Mouse (Mus musculus): Measurements from ENCODE around the gene Prss32. TPM values are rescaled to one million over a fixed set of nuclear protein-coding genes. Genes with fewer than 3 reads are reported as not detected.

Prss32 gene
- polyA plus RNA-seq, 1 experiment from 2014 or later, result not detected

GRCm38 (mm10) chr17:23828271-23829001 is 15.2 kb upstream of the Prss32 start:
- Histone ChIP-seq H3K4me3 (ENCODE audit: low read depth, low read length) (peak overlapping the region; percentile 81), H3K4me2 (peak overlapping the region; percentile 56), H3K36me3 (ENCODE audit: control insufficient read depth, insufficient read depth, low read length) (peaks cover 21% of the 10 kb centered on the region), H3K4me1 (ENCODE audit: control insufficient read depth, insufficient read depth, low read length) (peaks cover 9% of the 10 kb centered on the region), H3K27me3 (ENCODE audit: control insufficient read depth, insufficient read depth, low read length) (no peaks in the 10 kb centered on the region; the same call in 1 of the 2 replicates), H3K9me3 (ENCODE audit: control insufficient read depth, low read length) (no peaks in the 10 kb centered on the region), H3K9ac (ENCODE audit: low read length) (peak overlapping the region; percentile 90), H3K27ac (ENCODE audit: low read depth, low read length) (peak overlapping the region; percentile 77)
- peak; percentile 86 for ATAC-seq (ENCODE audit: low FRiP score)
- WGBS, result under 1% methylated on average over 47 of the region's 47 CpGs
- DNase-seq (ENCODE audit: low spot score, missing footprints), result peak; percentile 94

GRCm38 (mm10) chr17:23829064-23829619 is 14.5 kb upstream of the Prss32 start, which contains the start of gene Elob:
Gene Elob (minus strand): TSS chr17:23829136.
- Histone ChIP-seq H3K4me1 (ENCODE audit: control insufficient read depth, insufficient read depth, low read length) (peaks cover 9% of the 10 kb centered on the region), H3K36me3 (ENCODE audit: control insufficient read depth, insufficient read depth, low read length) (peaks cover 15% of the 10 kb centered on the region), H3K4me3 (ENCODE audit: low read depth, low read length) (peak within 1 kb of the TSS; percentile 81), H3K9ac (ENCODE audit: low read length) (peak within 1 kb of the TSS; percentile 90), H3K27me3 (ENCODE audit: control insufficient read depth, insufficient read depth, low read length) (no peaks in the 10 kb centered on the region; the same call in 1 of the 2 replicates), H3K27ac (ENCODE audit: low read depth, low read length) (peak within 1 kb of the TSS; percentile 77), H3K4me2 (peak within 1 kb of the TSS; percentile 56), H3K9me3 (ENCODE audit: control insufficient read depth, low read length) (no peaks in the 10 kb centered on the region)
- ATAC-seq (ENCODE audit: low FRiP score), result peak; percentile 96
- DNase-seq (ENCODE audit: low spot score, missing footprints), result peak; percentile 98
- WGBS, result under 1% methylated on average over 29 of the region's 42 CpGs

DNA sequence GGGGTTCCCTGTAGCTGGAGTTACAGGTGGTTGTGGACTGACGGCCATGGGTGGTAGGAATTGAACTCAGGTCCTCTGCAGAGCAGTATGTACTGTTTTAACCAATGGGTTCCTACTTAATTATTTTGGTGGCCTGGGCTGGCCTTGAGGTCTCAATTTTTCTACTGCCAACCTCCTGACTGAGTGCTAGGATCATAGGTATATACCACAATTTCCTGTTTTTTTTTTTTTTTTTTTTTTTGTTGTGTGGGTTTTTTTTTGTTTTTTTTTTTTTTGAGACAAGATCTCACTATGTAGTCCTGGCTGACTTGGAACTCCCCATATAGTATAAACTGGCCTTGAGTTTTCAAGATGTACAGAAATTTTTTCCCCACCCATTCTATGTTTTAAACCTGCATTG is 12.5 kb upstream of the Prss32 start:
- Histone ChIP-seq H3K27ac (ENCODE audit: low read depth, low read length) (no peak overlapping the region), H3K4me3 (ENCODE audit: low read depth, low read length) (no peak overlapping the region), H3K27me3 (ENCODE audit: control insufficient read depth, insufficient read depth, low read length) (no peaks in the 10 kb centered on the region; the same call in 1 of the 2 replicates), H3K9me3 (ENCODE audit: control insufficient read depth, low read length) (no peaks in the 10 kb centered on the region), H3K4me1 (ENCODE audit: control insufficient read depth, insufficient read depth, low read length) (peaks cover 12% of the 10 kb centered on the region), H3K4me2 (no peak overlapping the region), H3K36me3 (ENCODE audit: control insufficient read depth, insufficient read depth, low read length) (no peaks in the 10 kb centered on the region; the same call in 1 of the 2 replicates), H3K9ac (ENCODE audit: low read length) (no peak overlapping the region)
- WGBS, result 97% methylated on average over 1 of the region's 1 CpGs
- no peak for DNase-seq (ENCODE audit: low spot score, missing footprints)
- no peak for ATAC-seq (ENCODE audit: low FRiP score)

DNA sequence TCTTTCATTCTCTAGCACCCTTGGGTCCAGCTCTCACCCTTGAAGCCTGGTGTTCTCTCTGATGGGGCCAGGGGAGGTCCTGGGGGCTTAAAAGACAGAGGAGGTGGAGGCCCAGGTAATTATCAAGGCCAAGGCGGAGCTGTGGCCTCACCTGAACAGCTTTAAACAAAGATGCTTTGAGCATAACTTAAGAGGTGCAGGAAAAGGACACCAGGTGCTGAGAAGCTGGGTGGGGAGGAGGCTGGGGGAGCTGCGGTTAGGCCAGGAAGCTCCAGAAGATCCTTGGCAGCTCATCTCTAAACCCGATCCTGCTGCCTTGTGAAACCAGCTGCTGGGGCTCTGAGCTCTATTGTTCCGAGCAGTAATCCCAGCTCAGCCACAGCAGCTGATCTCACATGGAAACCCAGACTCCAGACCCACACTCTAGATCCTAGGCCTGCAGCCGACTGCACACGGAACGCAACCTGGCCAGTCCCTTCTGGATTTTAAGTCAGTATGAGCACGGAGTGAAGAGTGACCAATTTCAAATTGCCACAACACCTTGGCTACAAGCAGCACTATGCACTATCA is 7.6 kb upstream of the Prss32 start, which contains the start of gene Prss33:
Gene Prss33 (minus strand): TSS at position 51 of the 570 bp plus-strand sequence.
- Histone ChIP-seq H3K36me3 (ENCODE audit: control insufficient read depth, insufficient read depth, low read length) (no peaks in the 10 kb centered on the region), H3K9ac (ENCODE audit: low read length) (peak within 1 kb of the TSS; percentile 25; the same call in 1 of the 2 replicates), H3K9me3 (ENCODE audit: control insufficient read depth, low read length) (no peaks in the 10 kb centered on the region), H3K4me1 (ENCODE audit: control insufficient read depth, insufficient read depth, low read length) (peaks cover 4% of the 10 kb centered on the region; the same call in 1 of the 2 replicates), H3K4me2 (no peak within 1 kb of the TSS), H3K27me3 (ENCODE audit: control insufficient read depth, insufficient read depth, low read length) (no peaks in the 10 kb centered on the region; the same call in 1 of the 2 replicates), H3K4me3 (ENCODE audit: low read depth, low read length) (no peak within 1 kb of the TSS), H3K27ac (ENCODE audit: low read depth, low read length) (no peak within 1 kb of the TSS)
- 45% methylated on average over 8 of the region's 8 CpGs for WGBS
- DNase-seq (ENCODE audit: low spot score, missing footprints) (no peak), ATAC-seq (ENCODE audit: low FRiP score) (peak; percentile 60; the same call in 1 of the 2 replicates)

- Histone ChIP-seq H3K27ac (ENCODE audit: low read depth, low read length) (no peak overlapping the region), H3K9ac (ENCODE audit: low read length) (no peak overlapping the region), H3K36me3 (ENCODE audit: control insufficient read depth, insufficient read depth, low read length) (no peaks in the 10 kb centered on the region), H3K27me3 (ENCODE audit: control insufficient read depth, insufficient read depth, low read length) (no peaks in the 10 kb centered on the region), H3K9me3 (ENCODE audit: control insufficient read depth, low read length) (no peaks in the 10 kb centered on the region), H3K4me1 (ENCODE audit: control insufficient read depth, insufficient read depth, low read length) (peaks cover 1% of the 10 kb centered on the region; the same call in 1 of the 2 replicates), H3K4me2 (no peak overlapping the region), H3K4me3 (ENCODE audit: low read depth, low read length) (no peak overlapping the region)
- ATAC-seq (ENCODE audit: low FRiP score) (peak; percentile 22; the same call in 1 of the 2 replicates), DNase-seq (ENCODE audit: low spot score, missing footprints) (peak; percentile 96)
- WGBS, result 27% methylated on average over 4 of the region's 4 CpGs
Observed at GRCm38 (mm10) chr17:23841145-23841544, 2.5 kb upstream of the Prss32 start.

DNA sequence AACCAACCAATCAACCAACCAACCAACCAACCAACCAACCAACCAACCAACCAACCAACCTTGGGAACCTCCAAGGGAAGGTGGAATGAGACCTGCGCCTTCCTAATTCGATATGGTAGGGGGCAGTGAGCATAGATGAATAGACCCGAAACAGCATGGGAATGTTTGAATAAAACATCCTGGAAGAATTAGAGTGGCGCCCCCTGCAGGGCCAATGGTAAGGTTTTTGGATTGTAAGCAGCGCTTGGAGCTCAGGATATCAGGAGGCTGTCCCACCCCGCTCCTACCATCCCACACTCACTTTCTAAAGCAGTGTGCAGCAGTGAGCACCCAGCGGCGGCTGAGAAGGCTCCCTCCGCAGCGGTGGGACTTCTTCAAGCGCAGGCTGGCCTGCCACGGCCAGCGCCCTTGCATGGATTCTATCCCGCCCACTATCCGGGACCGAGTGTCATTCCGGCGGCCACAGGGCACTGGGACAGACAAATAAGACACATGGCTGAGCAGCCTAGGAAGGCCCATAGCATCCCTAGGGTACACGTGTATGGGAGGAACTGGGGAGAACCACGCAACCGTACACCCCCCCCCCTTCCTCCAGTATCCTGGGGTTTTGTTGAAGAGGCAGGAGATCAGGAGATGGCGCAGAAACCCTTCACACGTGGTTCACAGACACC is 379 bp upstream of the Prss32 start:
- no peak overlapping the region for H3K9ac ChIP-seq (ENCODE audit: low read length)
- WGBS, result 34% methylated on average over 23 of the region's 23 CpGs
- ATAC-seq (ENCODE audit: low FRiP score) (peak; percentile 40), DNase-seq (ENCODE audit: low spot score, missing footprints) (no peak)
- H3K27ac ChIP-seq (ENCODE audit: low read depth, low read length), result no peak overlapping the region
- H3K4me2 ChIP-seq, result peak overlapping the region; percentile 20; the same call in 1 of the 2 replicates
- no peaks in the 10 kb centered on the region for H3K27me3 ChIP-seq (ENCODE audit: control insufficient read depth, insufficient read depth, low read length)
- H3K4me1 ChIP-seq (ENCODE audit: control insufficient read depth, insufficient read depth, low read length), result no peaks in the 10 kb centered on the region
- no peaks in the 10 kb centered on the region for H3K36me3 ChIP-seq (ENCODE audit: control insufficient read depth, insufficient read depth, low read length)
- H3K4me3 ChIP-seq (ENCODE audit: low read depth, low read length), result no peak overlapping the region
- H3K9me3 ChIP-seq (ENCODE audit: control insufficient read depth, low read length), result no peaks in the 10 kb centered on the region

DNA sequence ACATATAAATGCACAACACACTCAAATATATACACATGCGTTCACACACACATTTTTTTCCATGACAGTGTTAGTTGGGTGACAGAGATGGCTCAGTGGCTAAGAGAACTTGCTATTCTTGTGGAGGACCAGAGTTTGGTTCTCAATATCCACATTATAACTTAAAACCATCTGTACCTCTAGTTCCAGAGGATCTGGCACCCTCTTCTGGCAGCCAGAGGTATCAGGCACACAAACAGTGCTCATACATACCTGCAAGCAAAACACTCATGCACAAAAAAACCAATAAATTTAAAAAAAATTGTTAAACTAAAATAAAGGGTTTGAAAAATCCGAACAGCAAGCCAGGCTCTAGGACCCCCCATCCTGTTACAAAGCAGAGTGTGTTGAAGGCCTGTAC is 6.4 kb downstream of the Prss32 start:
- Histone ChIP-seq H3K36me3 (ENCODE audit: control insufficient read depth, insufficient read depth, low read length) (no peaks in the 10 kb centered on the region), H3K9me3 (ENCODE audit: control insufficient read depth, low read length) (no peaks in the 10 kb centered on the region), H3K4me1 (ENCODE audit: control insufficient read depth, insufficient read depth, low read length) (no peaks in the 10 kb centered on the region), H3K27ac (ENCODE audit: low read depth, low read length) (no peak overlapping the region), H3K4me2 (no peak overlapping the region), H3K4me3 (ENCODE audit: low read depth, low read length) (no peak overlapping the region), H3K27me3 (ENCODE audit: control insufficient read depth, insufficient read depth, low read length) (no peaks in the 10 kb centered on the region), H3K9ac (ENCODE audit: low read length) (no peak overlapping the region)
- DNase-seq (ENCODE audit: low spot score, missing footprints) (no peak), ATAC-seq (ENCODE audit: low FRiP score) (no peak)
- WGBS, result 64% methylated on average over 2 of the region's 2 CpGs

DNA sequence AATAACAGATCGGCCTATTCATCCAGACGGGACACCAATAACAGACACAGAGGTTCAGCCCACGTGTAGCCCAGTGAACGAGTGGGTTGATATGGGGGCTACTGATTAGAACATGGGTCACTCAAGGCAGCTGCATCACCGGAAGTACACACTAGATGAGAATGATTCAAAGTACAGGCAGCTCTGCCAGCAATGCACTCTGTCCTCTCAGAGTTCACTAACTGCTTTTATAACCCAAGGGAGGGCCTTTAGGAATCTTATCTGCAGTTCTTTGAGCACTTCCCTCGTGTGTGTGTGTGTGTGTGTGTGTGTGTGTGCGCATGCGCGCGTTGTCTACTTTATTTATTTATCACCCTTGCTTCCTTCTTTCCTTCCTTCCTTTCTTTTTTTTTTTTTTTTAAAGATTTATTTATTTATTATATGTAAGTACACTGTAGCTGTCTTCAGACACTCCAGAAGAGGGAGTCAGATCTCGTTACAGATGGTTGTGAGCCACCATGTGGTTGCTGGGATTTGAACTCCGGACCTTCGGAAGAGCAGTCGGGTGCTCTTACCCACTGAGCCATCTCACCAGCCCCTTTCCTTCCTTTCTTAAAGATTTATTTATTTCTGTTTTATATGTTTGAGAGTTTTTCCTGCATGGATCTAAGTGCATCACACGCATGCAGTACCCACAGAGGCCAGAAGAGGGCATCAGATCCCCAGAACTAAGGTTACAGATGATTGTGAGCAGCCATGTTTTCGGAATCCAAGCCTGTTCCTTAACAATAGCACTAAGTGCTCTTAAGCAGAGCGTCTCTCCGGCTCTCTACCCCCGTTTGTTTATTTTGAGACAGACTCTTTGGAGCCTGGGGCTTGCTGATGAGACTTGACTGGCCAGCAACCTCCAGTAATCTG is 7.4 kb downstream of the Prss32 start:
- no peaks in the 10 kb centered on the region for H3K9me3 ChIP-seq (ENCODE audit: control insufficient read depth, low read length)
- no peaks in the 10 kb centered on the region for H3K27me3 ChIP-seq (ENCODE audit: control insufficient read depth, insufficient read depth, low read length)
- H3K36me3 ChIP-seq (ENCODE audit: control insufficient read depth, insufficient read depth, low read length), result no peaks in the 10 kb centered on the region
- H3K4me3 ChIP-seq (ENCODE audit: low read depth, low read length), result no peak overlapping the region
- no peak overlapping the region for H3K27ac ChIP-seq (ENCODE audit: low read depth, low read length)
- peak; percentile 96 for DNase-seq (ENCODE audit: low spot score, missing footprints)
- ATAC-seq (ENCODE audit: low FRiP score), result peak; percentile 62; the same call in 1 of the 2 replicates
- H3K4me2 ChIP-seq, result no peak overlapping the region
- WGBS, result 62% methylated on average over 18 of the region's 19 CpGs
- no peak overlapping the region for H3K9ac ChIP-seq (ENCODE audit: low read length)
- H3K4me1 ChIP-seq (ENCODE audit: control insufficient read depth, insufficient read depth, low read length), result no peaks in the 10 kb centered on the region

Measured in midbrain, embryonic 11.5 days (tissue).